Mouse (Mus musculus) E14TG2a.4 (cell line): ENCODE data around the gene Mrps10.

ENCODE experiments used
- CTCF ChIP-seq: conservative IDR thresholded peaks from 2 replicates; pipeline ENCODE4 v1.5.1; 2014; ENCODE audit warnings: low read length
- NANOG ChIP-seq: IDR thresholded peaks from 2 replicates; pipeline ENCODE4 v1.6.1; 2014; ENCODE audit warnings: borderline replicate concordance, low read length, mixed read lengths

- TF ChIP-seq CTCF (no peak), NANOG (no peak)
Measured at GRCm38 (mm10) chr17:47327559-47327958, 41.1 kb upstream of the Mrps10 start.
